Mouse (Mus musculus): ENCODE measurements at regions not wholly inside any gene's neighbourhood (a gene's known extent, or its start where the extent isn't known, plus 50 kb on each side); places are given as distances from the start of the nearest gene placed in this dataset.

- DNase-seq: peak; percentile 43 to 53
Measured at GRCm38 (mm10) chrX:11575571-11575970, 247.9 kb downstream of the H2al1j start.

- DNase-seq: no peak
Measured at GRCm38 (mm10) chrX:11576287-11576686, 248.7 kb downstream of the H2al1j start.

GRCm38 (mm10) chrX:11577294-11577693 is 249.7 kb downstream of the H2al1j start:
- DNase-seq: no peak

GRCm38 (mm10) chrX:11585353-11585752 is 257.7 kb downstream of the H2al1j start:
- DNase-seq: no peak

- DNase-seq: peak in 1 of 2 experiments; percentile 14
Measured at GRCm38 (mm10) chrX:11591391-11592187, 264.0 kb downstream of the H2al1j start.

- DNase-seq: peak; percentile 18 to 44
Measured at GRCm38 (mm10) chrX:11594542-11594941, 266.9 kb downstream of the H2al1j start.

GRCm38 (mm10) chrX:11597548-11597947 is 269.9 kb downstream of the H2al1j start:
- no peak for DNase-seq

GRCm38 (mm10) chrX:11614237-11614636 is 286.6 kb downstream of the H2al1j start:
- peak in 1 of 2 experiments; percentile 26 for DNase-seq

- DNase-seq: no peak
Measured at GRCm38 (mm10) chrX:11621045-11621763, 293.6 kb downstream of the H2al1j start.

GRCm38 (mm10) chrX:11626274-11626878 is 298.8 kb downstream of the H2al1j start:
- DNase-seq: no peak

- no peak for DNase-seq
Measured at GRCm38 (mm10) chrX:11629362-11629761, 301.7 kb downstream of the H2al1j start.

GRCm38 (mm10) chrX:11629906-11630305 is 302.3 kb downstream of the H2al1j start:
- DNase-seq: peak; percentile 24 to 44

- DNase-seq: peak in 1 of 2 experiments; percentile 8
Measured at GRCm38 (mm10) chrX:11631186-11631913, 303.7 kb downstream of the H2al1j start.

- DNase-seq: peak in 1 of 2 experiments; percentile 16
Measured at GRCm38 (mm10) chrX:11632011-11632410, 304.4 kb downstream of the H2al1j start.

- peak in 1 of 2 experiments; percentile 41 for DNase-seq
Measured at GRCm38 (mm10) chrX:11633823-11634222, 306.2 kb downstream of the H2al1j start.

- no peak for DNase-seq
Measured at GRCm38 (mm10) chrX:11644484-11644883, 316.9 kb downstream of the H2al1j start.

GRCm38 (mm10) chrX:11646681-11647526 is 319.3 kb downstream of the H2al1j start:
- DNase-seq: no peak

GRCm38 (mm10) chrX:11647527-11647836 is 319.9 kb downstream of the H2al1j start:
- DNase-seq: no peak

GRCm38 (mm10) chrX:11653336-11653735 is 325.7 kb downstream of the H2al1j start:
- DNase-seq: no peak

GRCm38 (mm10) chrX:11654976-11655375 is 327.4 kb downstream of the H2al1j start:
- DNase-seq: no peak

- no peak for DNase-seq
Measured at GRCm38 (mm10) chrX:11655466-11655865, 327.8 kb downstream of the H2al1j start.

Measured in cerebellum, postnatal 25 days (tissue).